Mouse (Mus musculus) left cerebral cortex, postnatal 14 days (tissue): ENCODE data around the gene Uhrf1. TPM values are rescaled to one million over a fixed set of nuclear protein-coding genes. Genes with fewer than 3 reads are reported as not detected.
A peak's percentile ranks its signal among the peaks of the same experiment; 100 is the strongest.
"Not testable (repeated sequence)": the region's sequence is repeated elsewhere in the genome, so short reads cannot be mapped to it uniquely, and the experiment has no call there.

ENCODE experiments used
- DNase-seq, 2 experiments: peaks; one replicate each; pipeline ENCODE4 v3.0.0; 2021 to 2022; ENCODE audit warnings: low spot score in 2 of 2, mixed read lengths in 1 of 2
- intact Hi-C: fragments of 180-260 bp; cut with DNase I; formaldehyde crosslinking; loops from one replicate; pipeline ENCODE4 v1.15.1; 2025
- long read RNA-seq, 2 experiments: library from polyadenylated mRNA; stranded (forward); transcript quantifications; one replicate each; pipeline ENCODE4 v2.0.0; 2021
- total RNA-seq, 2 experiments: library from RNA; stranded (reverse); gene quantifications; 2 replicates each; pipeline ENCODE4 v1.2.3; 2021

Gene Uhrf1
- total RNA-seq = 1 to 10 TPM; 2.1 to 2.8 TPM
- long read RNA-seq, experiment 1, partial matches to known transcripts = 0 of 2 reads
- long read RNA-seq, experiment 1, other reads (novel, unspliced or antisense) = 1 of 2 reads
- long read RNA-seq, experiment 2, partial matches to known transcripts = 0 of 1 reads
- long read RNA-seq, experiment 2, other reads (novel, unspliced or antisense) = 1 of 1 reads

DNA sequence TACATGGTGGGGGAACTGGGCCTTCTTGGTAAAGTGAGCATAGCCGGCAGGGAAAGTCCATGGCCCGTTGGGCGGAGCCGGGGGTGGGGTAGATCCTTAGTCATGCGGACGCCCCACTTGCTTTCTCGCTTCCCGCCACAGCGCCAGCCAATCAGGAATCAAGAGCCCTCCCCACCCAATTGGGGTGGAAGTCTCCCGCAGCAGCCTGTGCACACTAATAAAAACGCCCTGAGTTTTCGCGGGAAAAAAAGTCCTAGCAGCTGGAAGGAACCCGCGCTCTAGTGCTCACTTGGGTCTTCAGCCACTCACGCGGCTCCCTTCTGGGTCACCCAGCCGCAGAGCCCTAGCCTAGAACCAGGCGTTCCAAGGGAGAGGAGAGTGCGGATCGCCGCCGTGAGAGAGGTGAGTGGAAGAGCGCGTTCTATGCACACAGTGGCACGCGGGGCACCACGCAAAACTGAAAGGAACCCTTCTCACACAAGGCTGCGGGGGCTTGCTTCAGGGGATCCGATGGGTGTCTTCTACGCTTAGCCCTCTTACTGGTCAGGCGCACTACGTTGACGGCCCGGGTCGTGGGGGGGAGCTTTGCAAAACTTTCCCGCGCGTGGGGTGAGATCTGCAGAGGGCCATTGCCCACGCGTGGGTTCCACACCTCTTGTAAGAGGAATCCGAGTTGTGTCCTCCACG lies at the start of gene Uhrf1:
Gene Uhrf1, plus strand, starts transcription at position 162 of the 687 bp plus-strand sequence.
- intact Hi-C loops = no loop called here
- DNase-seq = no peak

DNA sequence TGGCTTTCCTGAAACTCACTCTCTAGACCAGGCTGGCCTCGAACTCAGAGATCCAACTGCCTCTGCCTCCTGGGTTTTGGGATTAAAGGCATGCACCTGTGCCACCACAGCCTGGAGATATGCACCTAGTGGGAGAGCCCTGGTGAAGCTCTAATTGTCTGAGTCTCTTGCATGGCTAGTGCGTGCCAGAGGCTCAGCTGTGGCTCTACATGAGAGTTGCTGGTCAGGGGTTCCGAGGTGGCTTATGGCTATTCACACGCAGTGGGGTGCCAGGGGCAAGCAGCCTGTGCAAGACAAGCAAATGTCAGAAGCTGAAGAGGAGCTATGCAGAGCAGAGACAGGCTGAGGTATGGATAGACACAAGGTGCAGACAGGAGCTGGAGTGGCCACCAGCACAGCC lies 48.4 kb upstream of the Uhrf1 start:
- intact Hi-C loops = loop anchor here (5.0 kb wide), 3 partner anchors 37 to 122 kb away; partner anchors contain the start of gene Dpp9
- no peak for DNase-seq

DNA sequence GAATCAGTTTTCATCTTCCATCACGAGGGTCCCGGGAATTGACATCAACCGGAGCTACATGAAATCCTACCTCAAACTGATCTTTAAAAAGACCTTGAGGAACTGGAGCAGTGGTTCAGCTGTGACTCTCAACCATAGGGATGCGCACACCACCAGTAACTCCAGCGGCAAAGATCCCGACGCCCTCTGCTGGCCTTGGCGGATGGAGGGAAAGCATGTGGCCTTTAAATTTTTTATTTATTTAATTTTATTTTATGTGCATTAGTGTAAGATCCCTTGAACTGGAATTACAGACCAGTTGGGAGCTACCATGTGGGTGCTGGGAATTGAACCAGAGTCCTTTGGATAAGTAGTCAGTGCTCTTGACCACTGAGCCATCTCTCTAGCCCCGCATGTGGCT lies 47.7 kb upstream of the Uhrf1 start:
- intact Hi-C loops = no loop called here
- DNase-seq = peak; percentile 64 to 73

DNA sequence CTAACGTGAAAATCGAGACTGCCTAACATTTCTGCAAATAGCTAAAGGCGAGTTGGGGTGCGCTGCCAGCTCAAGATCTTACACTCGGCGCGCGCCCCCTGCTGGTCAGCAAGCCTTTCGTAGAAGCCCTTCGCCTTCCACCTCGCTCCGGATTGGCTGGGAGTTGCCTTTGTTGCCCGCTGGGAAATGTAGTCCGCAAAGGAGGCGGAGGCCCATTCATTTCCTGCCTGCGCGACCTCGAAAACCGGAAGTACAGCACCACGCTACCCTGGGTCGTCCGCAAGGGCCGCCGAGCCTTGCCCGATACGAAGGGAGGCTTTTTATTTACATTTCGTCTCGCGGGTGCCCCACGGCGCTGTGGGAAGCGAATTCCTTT lies 47.3 kb upstream of the Uhrf1 start:
- DNase-seq = peak; percentile 99 to 100
- intact Hi-C loops = no loop called here

DNA sequence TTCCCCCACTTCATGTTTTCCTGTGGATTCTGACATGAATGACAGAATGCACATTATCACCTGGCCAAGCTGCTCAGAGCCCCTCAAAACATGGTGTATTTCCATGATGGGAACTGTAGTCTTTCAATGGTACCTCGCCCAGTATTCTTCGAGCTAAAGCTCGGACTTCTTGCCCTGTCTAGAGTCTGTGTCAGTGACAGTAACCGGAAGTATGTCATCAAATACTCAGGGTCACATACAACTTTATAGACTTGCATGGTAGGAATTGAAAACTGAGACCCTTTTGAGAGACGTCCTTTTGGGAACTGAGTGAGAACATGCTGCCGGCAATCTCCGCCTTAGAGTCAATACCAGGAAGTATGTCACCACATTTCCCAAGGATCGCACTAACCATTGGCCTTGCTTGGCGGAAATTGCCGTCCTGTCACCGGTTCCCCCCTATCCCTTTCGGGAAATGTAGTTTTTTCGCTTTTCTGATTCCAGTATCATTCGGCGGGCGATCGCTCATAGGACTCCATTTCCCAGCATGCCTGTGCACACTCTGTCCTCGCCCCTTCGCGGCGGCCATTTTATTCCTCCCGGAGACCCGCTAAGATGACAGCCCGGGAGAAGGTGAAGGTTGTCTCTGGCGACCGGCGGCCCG lies 46.8 kb upstream of the Uhrf1 start, which contains the start of gene Fem1a:
Gene Fem1a, plus strand, starts transcription at position 572 of the 643 bp plus-strand sequence.
- peak; percentile 96 to 99 for DNase-seq
- intact Hi-C loops = no loop called here

DNA sequence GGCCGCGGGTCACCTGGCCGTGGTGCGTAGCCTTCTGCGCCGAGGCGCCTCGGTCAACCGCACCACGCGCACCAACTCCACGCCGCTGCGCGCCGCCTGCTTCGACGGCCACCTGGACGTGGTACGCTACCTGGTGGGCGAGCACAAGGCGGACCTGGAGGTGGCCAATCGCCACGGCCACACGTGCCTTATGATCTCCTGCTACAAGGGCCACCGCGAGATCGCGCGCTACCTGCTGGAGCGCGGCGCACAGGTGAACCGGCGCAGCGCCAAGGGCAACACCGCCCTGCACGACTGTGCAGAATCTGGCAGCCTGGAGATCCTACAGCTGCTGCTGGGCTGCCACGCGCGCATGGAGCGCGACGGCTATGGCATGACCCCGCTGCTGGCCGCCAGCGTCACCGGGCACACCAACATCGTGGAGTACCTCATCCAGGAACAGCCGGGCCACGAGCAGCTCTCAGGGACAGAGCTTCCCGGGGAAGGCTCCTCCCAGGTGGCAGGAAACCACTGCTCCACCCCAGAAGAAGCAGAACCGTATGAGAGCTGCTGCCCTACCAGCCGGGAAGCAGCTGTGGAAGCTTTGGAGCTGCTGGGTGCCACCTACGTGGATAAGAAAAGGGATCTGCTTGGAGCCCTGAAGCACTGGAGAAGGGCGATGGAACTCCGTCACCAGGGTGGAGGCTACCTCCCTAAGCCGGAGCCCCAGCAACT lies 45.8 kb upstream of the Uhrf1 start:
- intact Hi-C loops = no loop called here
- no peak for DNase-seq

DNA sequence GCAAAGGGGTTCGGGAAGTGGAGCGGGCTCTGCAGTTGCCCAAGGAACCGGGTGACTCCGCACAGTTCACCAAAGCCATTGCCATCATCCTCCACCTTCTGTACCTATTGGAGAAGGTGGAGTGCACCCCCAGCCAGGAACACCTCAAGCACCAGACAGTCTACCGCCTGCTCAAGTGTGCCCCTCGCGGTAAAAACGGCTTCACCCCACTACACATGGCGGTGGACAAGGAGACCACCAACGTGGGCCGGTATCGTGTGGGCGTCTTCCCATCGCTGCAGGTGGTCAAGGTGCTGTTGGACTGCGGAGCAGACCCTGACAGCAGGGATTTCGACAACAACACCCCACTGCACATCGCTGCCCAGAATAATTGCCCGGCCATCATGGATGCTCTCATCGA lies 44.9 kb upstream of the Uhrf1 start:
- DNase-seq, intact Hi-C loops: not testable (repeated sequence)

DNA sequence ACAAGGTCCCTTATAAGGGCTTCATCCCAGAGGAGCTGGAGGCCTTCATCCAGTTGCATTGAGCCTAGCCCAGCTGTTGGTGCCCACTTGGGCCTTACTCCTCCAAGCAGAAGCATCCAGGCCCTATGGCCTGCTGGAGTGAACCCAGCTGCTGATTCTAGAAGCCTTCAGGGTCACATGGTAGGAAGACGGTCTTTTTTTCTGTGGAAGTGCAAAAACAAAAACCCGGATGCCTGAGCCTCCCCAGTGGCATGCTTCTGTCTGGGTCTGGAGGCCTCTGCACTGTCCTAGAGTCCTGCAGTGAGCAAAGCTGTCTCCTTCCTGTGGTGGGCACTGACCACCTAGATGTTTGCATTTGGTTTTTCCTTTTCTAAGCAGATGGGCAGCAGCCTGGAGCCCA lies 44.3 kb upstream of the Uhrf1 start:
- DNase-seq, intact Hi-C loops: not testable (repeated sequence)

DNA sequence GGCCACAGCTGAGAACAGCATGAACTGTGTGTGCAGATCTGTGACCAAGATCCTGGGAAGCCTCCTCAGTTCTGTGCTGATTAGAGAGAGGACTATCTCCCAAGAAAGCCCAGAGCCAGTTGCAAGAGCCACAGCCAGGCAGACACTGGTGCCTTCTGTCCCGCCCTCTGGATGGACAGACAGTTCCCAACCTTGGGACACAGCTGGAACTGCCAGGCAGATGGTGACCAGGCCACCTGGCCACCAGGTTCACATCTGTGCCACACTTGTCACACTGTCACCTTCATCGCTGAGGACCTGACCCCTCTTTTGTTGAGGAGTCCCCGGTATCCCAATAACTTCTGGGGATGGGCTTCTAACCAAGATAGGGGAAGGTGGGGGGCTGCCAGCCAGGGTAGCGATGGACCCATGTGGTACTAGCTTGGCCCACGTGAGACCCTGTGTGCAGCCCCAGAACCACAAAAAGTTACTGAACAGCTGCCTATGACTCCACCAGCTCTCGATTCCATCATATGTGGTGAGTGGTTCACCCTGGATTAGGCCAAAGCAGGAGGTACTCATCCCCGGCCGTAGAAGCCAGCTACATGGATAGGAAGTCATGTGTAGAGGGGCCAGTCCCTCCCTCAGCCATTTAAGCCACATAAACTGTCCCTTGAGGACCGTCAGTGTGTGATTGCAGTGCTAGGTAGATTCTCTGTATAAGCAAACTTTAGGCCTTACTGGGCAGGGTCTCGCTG lies 43.7 kb upstream of the Uhrf1 start:
- intact Hi-C loops = no loop called here
- no peak for DNase-seq

DNA sequence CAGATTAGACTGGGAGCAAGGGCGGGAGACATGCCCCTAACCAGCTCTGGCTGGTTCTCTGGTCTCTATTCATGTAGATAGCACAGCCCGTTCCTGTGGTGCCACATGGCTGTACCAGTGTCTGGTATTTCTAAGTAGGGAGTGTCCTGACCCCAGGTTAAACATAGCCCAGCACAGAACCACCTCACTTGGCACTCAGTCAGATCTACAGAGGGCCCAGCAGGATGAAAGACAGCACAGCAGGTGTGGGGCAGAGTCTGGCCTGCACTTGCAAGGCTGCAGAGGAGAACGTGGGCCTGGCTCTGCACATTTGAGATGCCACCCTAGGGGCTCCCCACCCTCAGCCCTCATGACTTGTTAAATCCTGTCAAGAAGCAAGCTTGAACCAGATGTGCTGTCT lies 42.0 kb upstream of the Uhrf1 start:
- intact Hi-C loops = no loop called here
- DNase-seq = no peak

DNA sequence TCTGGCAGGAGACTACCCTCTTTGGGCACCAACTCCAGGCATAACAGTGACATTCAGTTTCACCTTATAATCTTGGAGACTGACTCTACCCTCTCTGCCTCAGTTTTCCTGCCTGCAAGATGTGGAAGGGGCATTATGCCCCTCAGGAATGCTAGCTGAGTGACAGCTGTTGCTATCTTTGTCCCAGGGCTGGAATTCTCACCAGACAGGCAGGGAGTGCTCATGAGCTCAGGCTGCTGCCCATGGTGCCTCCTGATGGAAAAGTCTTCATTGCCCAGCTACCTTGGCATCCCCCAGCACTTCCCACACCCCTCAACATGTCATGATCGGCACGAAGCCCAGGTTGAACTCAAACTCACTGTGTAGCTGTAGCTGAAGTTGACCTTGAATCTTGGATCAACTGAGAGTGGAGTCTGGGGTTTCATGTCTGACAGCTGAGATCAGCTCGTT lies 40.5 kb upstream of the Uhrf1 start:
- intact Hi-C loops = no loop called here
- no peak for DNase-seq

DNA sequence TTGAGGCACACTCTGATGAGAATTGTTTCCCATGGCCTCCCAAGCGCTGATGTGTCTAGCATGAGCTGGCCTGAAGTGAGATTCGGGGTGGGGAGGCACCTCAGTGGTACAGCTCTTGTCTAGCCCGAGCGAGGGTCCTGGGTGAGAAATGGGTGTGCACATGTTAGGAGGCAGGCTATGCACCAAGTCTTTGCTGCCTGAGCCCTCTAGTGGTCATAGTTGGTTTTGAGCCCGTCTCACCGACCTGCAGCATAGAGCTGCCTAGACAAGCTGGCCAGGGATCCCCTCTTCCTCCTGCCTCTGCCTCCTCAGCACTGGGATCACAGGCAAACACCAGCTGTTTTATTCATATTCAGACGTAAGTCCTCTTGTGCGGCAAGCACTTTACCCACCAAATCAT lies 39.1 kb upstream of the Uhrf1 start:
- intact Hi-C loops = no loop called here
- DNase-seq = peak; percentile 86 to 87

DNA sequence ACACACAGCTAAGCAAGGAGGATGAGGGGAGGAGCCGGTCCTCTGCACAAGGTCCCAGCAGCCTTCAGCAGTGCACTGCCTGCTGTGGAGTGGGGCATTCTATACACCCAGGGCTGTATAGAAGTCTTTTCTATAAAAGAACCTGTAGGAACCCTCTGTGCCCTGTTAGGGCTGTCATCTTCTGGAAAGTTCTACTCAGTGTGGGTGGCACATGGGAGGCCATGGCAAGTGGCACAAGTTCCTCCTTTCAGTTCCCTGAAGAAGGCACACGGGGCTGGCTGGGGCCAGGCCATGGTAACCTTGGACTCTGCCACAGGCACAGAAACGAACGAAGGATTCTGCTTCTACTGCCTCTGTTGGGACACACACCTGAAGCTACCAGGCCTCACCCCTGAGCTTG lies 38.1 kb upstream of the Uhrf1 start:
- DNase-seq = no peak
- intact Hi-C loops = no loop called here

DNA sequence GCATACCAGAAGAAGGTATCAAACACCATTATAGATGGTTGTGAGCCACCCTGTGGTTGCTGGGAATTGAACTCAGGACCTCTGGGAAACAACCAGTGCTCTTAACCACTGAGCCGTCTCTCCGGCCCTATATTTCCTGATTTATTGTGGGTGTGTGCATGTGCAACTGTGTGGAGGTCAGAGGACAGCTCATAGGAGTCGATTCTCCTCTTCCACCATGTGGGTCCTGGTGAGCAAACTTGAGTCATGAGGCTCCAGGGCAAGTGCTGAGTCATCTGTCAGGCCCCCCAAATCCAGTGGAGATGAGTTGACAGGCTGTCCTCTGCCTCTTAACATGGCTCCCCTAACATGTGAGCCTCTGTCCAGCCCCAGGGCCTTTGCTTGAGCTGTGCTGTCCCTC lies 37.3 kb upstream of the Uhrf1 start:
- no peak for DNase-seq
- intact Hi-C loops = no loop called here

DNA sequence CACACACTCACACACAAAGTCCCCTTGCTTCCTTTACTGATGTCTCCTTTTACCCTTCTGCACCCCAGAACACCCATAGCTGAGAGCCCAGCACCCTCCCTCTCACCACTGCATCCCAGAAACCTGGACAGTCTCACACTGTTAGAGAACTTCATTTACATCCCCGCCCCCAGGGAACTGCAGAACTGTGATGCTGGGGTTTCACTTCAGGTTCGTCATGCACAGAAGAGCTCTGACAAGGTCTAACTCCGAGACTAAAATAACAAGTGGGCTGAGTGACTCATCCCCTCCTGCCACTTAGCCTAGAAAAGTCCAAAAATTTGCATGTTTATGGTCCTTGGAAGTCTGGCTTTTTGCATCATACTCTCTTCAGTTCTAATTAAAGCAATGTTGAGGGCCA lies 36.9 kb upstream of the Uhrf1 start:
- DNase-seq = peak; percentile 73 to 87
- intact Hi-C loops = no loop called here

DNA sequence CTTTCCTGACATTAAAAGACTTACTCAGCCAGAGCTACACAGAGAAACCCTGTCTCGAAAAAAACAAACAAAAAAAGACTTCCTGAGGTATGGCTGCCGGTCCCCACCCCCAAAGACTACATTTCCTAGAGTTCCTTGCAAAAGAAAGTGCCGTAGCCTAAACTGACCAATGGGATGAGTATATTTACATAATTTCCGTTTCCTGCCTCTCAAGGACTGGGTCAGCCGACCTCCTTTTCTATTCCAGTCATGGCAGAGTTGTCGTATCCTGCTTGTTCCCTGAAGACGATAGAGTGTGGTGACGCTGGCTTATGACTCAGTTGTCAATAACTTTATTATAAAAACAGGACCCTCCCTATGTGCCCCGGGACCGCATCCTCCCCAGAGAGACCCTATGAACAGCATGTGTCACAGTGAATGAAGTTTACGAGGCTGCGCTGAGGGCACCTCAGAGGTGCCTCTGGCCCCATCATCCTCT lies 33.9 kb upstream of the Uhrf1 start:
- intact Hi-C loops = no loop called here
- peak; percentile 75 to 89 for DNase-seq

DNA sequence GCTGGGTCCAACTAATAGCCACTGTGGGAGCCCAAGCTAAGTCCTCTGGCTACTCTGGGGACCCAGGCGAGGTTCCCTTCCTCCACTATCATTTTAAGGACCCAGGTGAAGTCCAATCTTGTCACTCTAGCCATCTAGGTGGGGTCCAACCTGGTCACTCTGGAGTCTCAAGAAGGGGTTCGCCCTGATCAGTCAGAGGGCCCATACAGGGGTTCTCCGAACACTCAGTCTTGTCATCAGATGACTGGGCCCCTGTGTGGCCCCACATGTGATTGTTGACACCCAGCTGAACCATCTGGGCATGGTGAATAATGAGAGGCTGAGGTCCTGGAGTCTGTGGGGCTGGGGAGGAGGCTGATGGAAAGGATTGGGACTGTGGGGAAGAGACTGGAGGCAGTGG lies 33.4 kb upstream of the Uhrf1 start:
- intact Hi-C loops = no loop called here

DNA sequence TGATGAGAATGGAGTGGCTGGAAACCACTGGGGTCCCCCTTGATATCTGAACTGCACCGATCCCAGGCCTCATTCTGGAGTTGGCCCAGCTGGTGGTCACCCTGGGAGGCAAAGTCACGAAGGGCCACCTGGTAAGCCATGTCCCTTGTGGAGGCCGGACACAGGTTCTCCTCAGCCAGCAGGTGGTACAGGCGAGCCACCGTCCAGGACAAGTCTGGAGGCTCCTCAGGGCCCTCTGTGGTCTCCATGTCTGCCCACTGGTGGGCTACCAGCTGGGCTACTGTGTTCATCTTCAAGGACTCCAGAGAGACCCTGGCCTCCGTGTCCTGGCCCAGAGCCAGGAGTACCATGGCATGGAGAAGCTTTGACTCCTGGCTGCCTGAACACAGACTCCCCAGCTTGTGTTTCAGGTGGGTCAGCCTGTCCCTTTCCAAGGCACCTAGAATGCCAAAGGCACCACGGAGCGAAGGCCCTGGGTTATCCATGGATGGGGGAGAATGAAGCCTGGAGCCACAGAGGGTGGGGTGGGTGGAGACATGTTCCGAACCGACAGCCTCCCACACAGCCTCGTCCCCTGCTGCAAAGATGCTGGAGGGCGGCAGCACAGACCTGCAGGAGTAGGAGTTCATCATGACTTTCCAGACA lies 31.4 kb upstream of the Uhrf1 start:
- intact Hi-C loops = no loop called here
- DNase-seq = no peak

More for the DNA sequence above, 33.4 kb upstream of the Uhrf1 start:
- DNase-seq = no peak

DNA sequence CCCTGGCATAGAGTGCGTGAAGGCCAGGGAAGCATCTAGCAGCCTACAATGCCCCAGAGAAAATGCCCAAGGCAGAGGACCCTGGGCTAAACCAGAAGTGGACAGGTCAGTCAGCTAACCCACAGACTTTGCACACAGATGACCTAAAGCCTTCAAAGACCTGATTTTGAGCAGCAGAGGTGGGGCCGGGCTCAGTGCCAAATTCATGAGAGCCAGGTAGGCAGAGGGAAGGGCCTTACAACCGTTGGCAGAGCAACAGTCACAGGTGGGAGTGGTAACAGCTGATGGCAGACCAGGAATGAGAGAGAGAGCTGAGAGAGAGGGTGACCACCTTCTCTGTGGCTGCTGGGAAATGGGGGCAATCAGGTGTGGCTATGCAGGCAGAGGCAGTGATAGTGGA lies 30.5 kb upstream of the Uhrf1 start:
- DNase-seq = no peak
- intact Hi-C loops = no loop called here
